Mouse (Mus musculus) right cerebral cortex, adult 18-20 months (tissue): ENCODE results near the gene Sparc.

Experiments
- DNase-seq: peaks from one replicate; pipeline ENCODE4 v3.0.0; 2022; ENCODE audit warnings: mixed read lengths

The Sparc gene

GRCm38 (mm10) chr11:55404659-55405457, 18.1 kb downstream of the Sparc start:
- DNase-seq = no peak

GRCm38 (mm10) chr11:55400863-55401262, 22.1 kb downstream of the Sparc start:
- no peak for DNase-seq

GRCm38 (mm10) chr11:55398371-55398770, 24.6 kb downstream of the Sparc start:
- DNase-seq = no peak

- DNase-seq = no peak
Observed at GRCm38 (mm10) chr11:55397441-55397840, 25.5 kb downstream of the Sparc start.

- no peak for DNase-seq
Observed at GRCm38 (mm10) chr11:55397036-55397435, 25.9 kb downstream of the Sparc start.

- no peak for DNase-seq
Observed at GRCm38 (mm10) chr11:55395073-55395642, 27.8 kb downstream of the Sparc start.

- no peak for DNase-seq
Observed at GRCm38 (mm10) chr11:55394592-55394991, 28.4 kb downstream of the Sparc start.

- DNase-seq = no peak
Observed at GRCm38 (mm10) chr11:55392474-55392873, 30.5 kb downstream of the Sparc start.

- DNase-seq = peak; percentile 26
Observed at GRCm38 (mm10) chr11:55389778-55390177, 33.2 kb downstream of the Sparc start.

- DNase-seq = no peak
Observed at GRCm38 (mm10) chr11:55387576-55387975, 35.4 kb downstream of the Sparc start.

- DNase-seq = peak; percentile 83
Observed at GRCm38 (mm10) chr11:55386424-55387063, 36.4 kb downstream of the Sparc start.

- no peak for DNase-seq
Observed at GRCm38 (mm10) chr11:55383463-55384045, 39.4 kb downstream of the Sparc start.

- DNase-seq = no peak
Observed at GRCm38 (mm10) chr11:55380908-55381307, 42.1 kb downstream of the Sparc start.

- peak; percentile 81 for DNase-seq
Observed at GRCm38 (mm10) chr11:55378371-55378770, 44.6 kb downstream of the Sparc start.

GRCm38 (mm10) chr11:55373838-55374237, 49.1 kb downstream of the Sparc start:
- no peak for DNase-seq

GRCm38 (mm10) chr11:55373373-55373772, 49.6 kb downstream of the Sparc start:
- DNase-seq = no peak

GRCm38 (mm10) chr11:55372001-55372400, 51.0 kb downstream of the Sparc start:
- no peak for DNase-seq

GRCm38 (mm10) chr11:55369093-55369471, 53.9 kb downstream of the Sparc start:
- no peak for DNase-seq

GRCm38 (mm10) chr11:55368388-55369092, 54.4 kb downstream of the Sparc start:
- no peak for DNase-seq

- DNase-seq = no peak
Observed at GRCm38 (mm10) chr11:55367783-55368182, 55.2 kb downstream of the Sparc start.

GRCm38 (mm10) chr11:55365840-55366239, 57.1 kb downstream of the Sparc start:
- no peak for DNase-seq

- no peak for DNase-seq
Observed at GRCm38 (mm10) chr11:55365242-55365641, 57.7 kb downstream of the Sparc start.

- no peak for DNase-seq
Observed at GRCm38 (mm10) chr11:55364662-55365061, 58.3 kb downstream of the Sparc start.
